Mouse (Mus musculus): Measurements from ENCODE around the gene C1qtnf7. TPM values are rescaled to one million over a fixed set of nuclear protein-coding genes. Genes with fewer than 3 reads are reported as not detected.

The C1qtnf7 gene
- polyA plus RNA-seq, 1 experiment, result 0.39 TPM

- 84% methylated on average over 7 of the region's 7 CpGs for WGBS
These were observed 6.0 kb downstream of the C1qtnf7 start for GRCm38 (mm10) chr5:43521369-43521768.

GRCm38 (mm10) chr5:43522866-43523265 lies 7.5 kb downstream of the C1qtnf7 start:
- TF ChIP-seq CTCF (IDR thresholded peaks at IDR 0.05; ENCODE audit: borderline replicate concordance, insufficient read depth, low read depth, low read length) (no peak), POLR2A (IDR thresholded peaks at IDR 0.05; ENCODE audit: borderline replicate concordance, insufficient read depth, low read length) (no peak)
- no peak overlapping the region for H3K4me3 ChIP-seq (replicated peaks; ENCODE audit: insufficient read depth, low read depth, low read length)
- no peak overlapping the region for H3K27ac ChIP-seq (ENCODE audit: insufficient read depth, low read length)
- H3K4me1 ChIP-seq (ENCODE audit: control insufficient read depth, insufficient read depth, low read length), result no peaks in the 10 kb centered on the region
- 82% methylated on average over 1 of the region's 1 CpGs for WGBS
- H3K27me3 ChIP-seq (ENCODE audit: control insufficient read depth, insufficient read depth, low read length), result no peaks in the 10 kb centered on the region
- DNase-seq, result no peak

More at GRCm38 (mm10) chr5:43521369-43521768, 6.0 kb downstream of the C1qtnf7 start:
- Histone ChIP-seq H3K27ac (ENCODE audit: insufficient read depth, low read length) (no peak overlapping the region), H3K4me1 (ENCODE audit: control insufficient read depth, insufficient read depth, low read length) (no peaks in the 10 kb centered on the region), H3K27me3 (ENCODE audit: control insufficient read depth, insufficient read depth, low read length) (no peaks in the 10 kb centered on the region), H3K4me3 (replicated peaks; ENCODE audit: insufficient read depth, low read depth, low read length) (no peak overlapping the region)
- TF ChIP-seq CTCF (IDR thresholded peaks at IDR 0.05; ENCODE audit: borderline replicate concordance, insufficient read depth, low read depth, low read length), result no peak
- TF ChIP-seq POLR2A (IDR thresholded peaks at IDR 0.05; ENCODE audit: borderline replicate concordance, insufficient read depth, low read length), result no peak
- DNase-seq, result no peak

DNA sequence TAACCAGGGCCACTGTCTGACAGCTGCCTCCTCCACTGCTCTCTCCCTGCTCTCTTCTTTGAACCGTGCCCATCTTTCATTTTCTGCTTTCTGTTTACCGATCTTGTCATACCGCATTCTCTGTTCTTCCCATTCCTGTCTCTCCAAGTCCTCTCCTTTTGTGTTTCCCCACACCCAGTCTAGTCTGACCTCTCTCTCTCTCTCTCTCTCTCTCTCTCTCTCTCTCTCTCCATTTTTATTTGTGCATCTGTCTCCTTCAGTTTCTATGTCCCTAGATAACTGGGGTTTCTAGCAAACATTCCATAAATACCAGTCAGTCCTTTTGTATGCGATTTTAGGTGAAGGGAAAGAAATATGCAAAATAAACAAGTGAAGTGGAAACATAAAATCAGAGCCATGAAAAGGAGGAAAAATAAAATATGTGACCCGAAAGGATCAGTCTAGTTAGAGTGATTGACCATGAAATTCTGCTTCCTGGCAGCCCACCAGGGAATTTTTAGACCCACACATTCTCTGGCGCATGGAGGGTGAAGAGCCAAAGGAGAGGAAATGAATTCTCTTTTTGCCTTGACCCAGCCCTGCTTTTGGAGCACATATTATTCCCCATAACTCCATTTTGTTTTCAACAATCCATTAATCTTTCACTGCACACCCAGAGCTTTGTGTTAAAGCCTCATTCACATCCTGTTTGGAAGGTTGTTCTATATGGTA lies 11.7 kb downstream of the C1qtnf7 start:
- TF ChIP-seq CTCF (IDR thresholded peaks at IDR 0.05; ENCODE audit: borderline replicate concordance, insufficient read depth, low read depth, low read length) (no peak), POLR2A (IDR thresholded peaks at IDR 0.05; ENCODE audit: borderline replicate concordance, insufficient read depth, low read length) (no peak)
- no peaks in the 10 kb centered on the region for H3K27me3 ChIP-seq (ENCODE audit: control insufficient read depth, insufficient read depth, low read length)
- WGBS, result 30% methylated on average over 6 of the region's 6 CpGs
- H3K4me1 ChIP-seq (ENCODE audit: control insufficient read depth, insufficient read depth, low read length), result no peaks in the 10 kb centered on the region
- H3K27ac ChIP-seq (ENCODE audit: insufficient read depth, low read length), result no peak overlapping the region
- no peak overlapping the region for H3K4me3 ChIP-seq (replicated peaks; ENCODE audit: insufficient read depth, low read depth, low read length)
- DNase-seq, result no peak

DNA sequence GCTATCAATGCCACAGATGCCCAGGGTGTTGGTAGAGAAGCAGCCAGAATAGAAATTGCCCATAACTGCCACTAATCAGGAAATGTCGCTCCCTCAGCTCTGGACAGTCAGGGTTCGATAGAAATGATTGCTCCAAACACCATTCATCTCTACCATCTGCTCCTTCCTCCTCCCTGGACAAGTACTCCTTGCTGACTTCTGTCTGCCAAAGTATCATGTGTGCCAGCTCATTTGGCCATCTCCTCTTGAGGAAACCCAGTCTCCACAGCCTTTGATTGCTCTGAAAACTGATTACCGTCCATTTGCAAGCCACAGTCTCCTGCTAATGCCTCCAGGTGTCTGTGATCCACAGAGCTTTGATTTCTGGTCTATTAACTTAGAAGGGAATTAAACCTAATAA lies 14.8 kb downstream of the C1qtnf7 start:
- 19% methylated on average over 3 of the region's 3 CpGs for WGBS
- DNase-seq, result no peak
- Histone ChIP-seq H3K4me1 (ENCODE audit: control insufficient read depth, insufficient read depth, low read length) (no peaks in the 10 kb centered on the region), H3K4me3 (replicated peaks; ENCODE audit: insufficient read depth, low read depth, low read length) (no peak overlapping the region), H3K27me3 (ENCODE audit: control insufficient read depth, insufficient read depth, low read length) (no peaks in the 10 kb centered on the region), H3K27ac (ENCODE audit: insufficient read depth, low read length) (no peak overlapping the region)
- no peak for TF ChIP-seq POLR2A (IDR thresholded peaks at IDR 0.05; ENCODE audit: borderline replicate concordance, insufficient read depth, low read length)
- TF ChIP-seq CTCF (IDR thresholded peaks at IDR 0.05; ENCODE audit: borderline replicate concordance, insufficient read depth, low read depth, low read length), result no peak

GRCm38 (mm10) chr5:43530886-43531285 lies 15.5 kb downstream of the C1qtnf7 start:
- Histone ChIP-seq H3K4me1 (ENCODE audit: control insufficient read depth, insufficient read depth, low read length) (no peaks in the 10 kb centered on the region), H3K4me3 (replicated peaks; ENCODE audit: insufficient read depth, low read depth, low read length) (no peak overlapping the region), H3K27me3 (ENCODE audit: control insufficient read depth, insufficient read depth, low read length) (no peaks in the 10 kb centered on the region), H3K27ac (ENCODE audit: insufficient read depth, low read length) (no peak overlapping the region)
- DNase-seq, result no peak
- TF ChIP-seq POLR2A (IDR thresholded peaks at IDR 0.05; ENCODE audit: borderline replicate concordance, insufficient read depth, low read length), result no peak
- no peak for TF ChIP-seq CTCF (IDR thresholded peaks at IDR 0.05; ENCODE audit: borderline replicate concordance, insufficient read depth, low read depth, low read length)
- 86% methylated on average over 1 of the region's 1 CpGs for WGBS

DNA sequence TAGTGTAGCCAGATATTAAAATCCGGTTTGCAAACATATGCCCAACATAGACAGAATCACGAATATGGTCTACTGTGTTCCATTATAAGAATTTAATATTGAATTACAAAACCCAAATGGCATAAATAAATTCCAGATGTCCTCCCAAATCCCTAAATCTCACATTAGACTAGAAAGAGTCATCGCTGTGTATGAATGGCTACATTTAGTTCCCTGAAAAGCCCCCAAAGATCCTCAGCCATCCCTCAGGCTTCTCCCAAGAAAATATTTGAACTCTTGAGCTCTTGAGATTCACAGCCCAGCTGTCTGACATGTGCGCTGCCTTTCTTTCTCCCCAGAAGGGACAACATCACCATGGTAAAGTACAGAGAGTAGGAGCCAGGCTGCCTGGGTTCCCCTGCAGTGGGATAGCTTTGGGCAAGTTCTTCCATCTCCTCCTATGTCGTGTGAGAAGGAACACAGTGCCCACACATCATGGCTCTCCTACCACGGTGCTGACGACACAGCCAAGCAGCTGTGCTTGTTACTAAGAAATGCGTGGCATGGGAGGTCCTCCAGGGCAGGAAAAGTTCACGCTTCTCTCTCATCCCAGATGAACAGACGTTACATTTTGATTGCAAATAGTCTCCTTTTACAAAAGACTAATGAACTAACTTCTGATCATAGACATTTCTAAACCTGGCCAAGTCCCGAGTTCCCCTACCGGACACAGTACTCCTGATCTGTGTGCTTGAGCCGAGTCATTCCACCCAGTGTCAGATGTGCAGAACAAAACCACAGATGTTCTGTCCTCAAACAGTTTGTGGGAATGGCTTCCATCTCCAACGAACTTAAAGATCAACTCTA lies 23.2 kb downstream of the C1qtnf7 start:
- Histone ChIP-seq H3K27ac (ENCODE audit: insufficient read depth, low read length) (no peak overlapping the region), H3K4me1 (ENCODE audit: control insufficient read depth, insufficient read depth, low read length) (no peaks in the 10 kb centered on the region), H3K27me3 (ENCODE audit: control insufficient read depth, insufficient read depth, low read length) (no peaks in the 10 kb centered on the region), H3K4me3 (replicated peaks; ENCODE audit: insufficient read depth, low read depth, low read length) (no peak overlapping the region)
- WGBS, result 86% methylated on average over 14 of the region's 14 CpGs
- TF ChIP-seq POLR2A (IDR thresholded peaks at IDR 0.05; ENCODE audit: borderline replicate concordance, insufficient read depth, low read length) (no peak), CTCF (IDR thresholded peaks at IDR 0.05; ENCODE audit: borderline replicate concordance, insufficient read depth, low read depth, low read length) (no peak)
- DNase-seq, result no peak

DNA sequence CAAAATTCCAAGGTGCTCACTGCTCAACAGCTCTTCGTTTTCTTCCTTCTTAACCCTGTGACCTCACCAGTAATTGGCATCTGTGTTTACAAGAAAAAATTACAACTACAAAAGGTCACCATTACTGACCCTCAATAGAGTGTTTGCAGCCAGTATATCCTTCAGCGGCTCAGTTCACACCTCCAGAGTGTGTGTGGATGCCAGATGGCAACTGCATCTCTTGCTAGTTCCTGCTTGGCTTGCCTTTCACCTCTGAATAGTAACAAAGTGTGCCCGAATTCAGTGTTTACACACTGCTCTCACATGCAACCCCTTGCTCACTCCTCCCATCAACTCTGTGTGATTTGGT lies 23.8 kb downstream of the C1qtnf7 start:
- WGBS, result 51% methylated on average over 3 of the region's 3 CpGs
- Histone ChIP-seq H3K27me3 (ENCODE audit: control insufficient read depth, insufficient read depth, low read length) (no peaks in the 10 kb centered on the region), H3K4me1 (ENCODE audit: control insufficient read depth, insufficient read depth, low read length) (no peaks in the 10 kb centered on the region), H3K27ac (ENCODE audit: insufficient read depth, low read length) (no peak overlapping the region), H3K4me3 (replicated peaks; ENCODE audit: insufficient read depth, low read depth, low read length) (no peak overlapping the region)
- TF ChIP-seq CTCF (IDR thresholded peaks at IDR 0.05; ENCODE audit: borderline replicate concordance, insufficient read depth, low read depth, low read length) (no peak), POLR2A (IDR thresholded peaks at IDR 0.05; ENCODE audit: borderline replicate concordance, insufficient read depth, low read length) (no peak)
- DNase-seq, result no peak

GRCm38 (mm10) chr5:43539871-43540270 lies 24.5 kb downstream of the C1qtnf7 start:
- H3K4me3 ChIP-seq (replicated peaks; ENCODE audit: insufficient read depth, low read depth, low read length), result no peak overlapping the region
- no peaks in the 10 kb centered on the region for H3K27me3 ChIP-seq (ENCODE audit: control insufficient read depth, insufficient read depth, low read length)
- no peak overlapping the region for H3K27ac ChIP-seq (ENCODE audit: insufficient read depth, low read length)
- DNase-seq, result no peak
- no peak for TF ChIP-seq POLR2A (IDR thresholded peaks at IDR 0.05; ENCODE audit: borderline replicate concordance, insufficient read depth, low read length)
- TF ChIP-seq CTCF (IDR thresholded peaks at IDR 0.05; ENCODE audit: borderline replicate concordance, insufficient read depth, low read depth, low read length), result no peak
- H3K4me1 ChIP-seq (ENCODE audit: control insufficient read depth, insufficient read depth, low read length), result no peaks in the 10 kb centered on the region

Data from cerebellum, adult 2 months (tissue).